Mouse (Mus musculus): Measurements from ENCODE around the gene Gm21083. TPM values are rescaled to one million over a fixed set of nuclear protein-coding genes. Genes with fewer than 3 reads are reported as not detected.
"Not testable (repeated sequence)": the region's sequence is repeated elsewhere in the genome, so short reads cannot be mapped to it uniquely, and the experiment has no call there.

Gene Gm21083
- total RNA-seq (2015; ENCODE audit: low replicate concordance) = not detected in 2 replicates
- total RNA-seq (2017; ENCODE audit: low replicate concordance) = not detected in 2 replicates

GRCm38 (mm10) chr5:15577033-15577432 is at the start of gene Gm21083:
Gm21083 (plus strand) TSS chr5:15577333.
- not testable (repeated sequence) for ATAC-seq (replicated peaks; ENCODE audit: low FRiP score, poor library complexity, severe bottlenecking)

GRCm38 (mm10) chr5:15529122-15529521 is 48.0 kb upstream of the Gm21083 start, which contains the start of gene Gm21190:
Gm21190 (minus strand) TSS chr5:15529222.
- ATAC-seq (replicated peaks; ENCODE audit: low FRiP score, poor library complexity, severe bottlenecking) = not testable (repeated sequence)

GRCm38 (mm10) chr5:15548642-15549041 is 28.5 kb upstream of the Gm21083 start:
- not testable (repeated sequence) for ATAC-seq (replicated peaks; ENCODE audit: low FRiP score, poor library complexity, severe bottlenecking)

- not testable (repeated sequence) for ATAC-seq (replicated peaks; ENCODE audit: low FRiP score, poor library complexity, severe bottlenecking)
Observed at GRCm38 (mm10) chr5:15549134-15549533, 28.0 kb upstream of the Gm21083 start.

GRCm38 (mm10) chr5:15549606-15550005 is 27.5 kb upstream of the Gm21083 start:
- ATAC-seq (replicated peaks; ENCODE audit: low FRiP score, poor library complexity, severe bottlenecking) = not testable (repeated sequence)

GRCm38 (mm10) chr5:15558654-15559053 is 18.5 kb upstream of the Gm21083 start:
- ATAC-seq (replicated peaks; ENCODE audit: low FRiP score, poor library complexity, severe bottlenecking) = not testable (repeated sequence)

- ATAC-seq (replicated peaks; ENCODE audit: low FRiP score, poor library complexity, severe bottlenecking) = not testable (repeated sequence)
Observed at GRCm38 (mm10) chr5:15561425-15562264, 15.5 kb upstream of the Gm21083 start.

GRCm38 (mm10) chr5:15573735-15574134 is 3.4 kb upstream of the Gm21083 start:
- not testable (repeated sequence) for ATAC-seq (replicated peaks; ENCODE audit: low FRiP score, poor library complexity, severe bottlenecking)

GRCm38 (mm10) chr5:15586351-15586750 is 9.2 kb downstream of the Gm21083 start:
- ATAC-seq (replicated peaks; ENCODE audit: low FRiP score, poor library complexity, severe bottlenecking) = not testable (repeated sequence)

GRCm38 (mm10) chr5:15588291-15588690 is 11.2 kb downstream of the Gm21083 start:
- ATAC-seq (replicated peaks; ENCODE audit: low FRiP score, poor library complexity, severe bottlenecking) = not testable (repeated sequence)

GRCm38 (mm10) chr5:15590635-15591034 is 13.5 kb downstream of the Gm21083 start:
- ATAC-seq (replicated peaks; ENCODE audit: low FRiP score, poor library complexity, severe bottlenecking) = not testable (repeated sequence)

GRCm38 (mm10) chr5:15591577-15591976 is 14.4 kb downstream of the Gm21083 start:
- ATAC-seq (replicated peaks; ENCODE audit: low FRiP score, poor library complexity, severe bottlenecking) = not testable (repeated sequence)

- not testable (repeated sequence) for ATAC-seq (replicated peaks; ENCODE audit: low FRiP score, poor library complexity, severe bottlenecking)
Observed at GRCm38 (mm10) chr5:15598831-15599230, 21.7 kb downstream of the Gm21083 start.

- not testable (repeated sequence) for ATAC-seq (replicated peaks; ENCODE audit: low FRiP score, poor library complexity, severe bottlenecking)
Observed at GRCm38 (mm10) chr5:15600342-15600741, 23.2 kb downstream of the Gm21083 start.

GRCm38 (mm10) chr5:15601481-15601880 is 24.3 kb downstream of the Gm21083 start:
- ATAC-seq (replicated peaks; ENCODE audit: low FRiP score, poor library complexity, severe bottlenecking) = not testable (repeated sequence)

GRCm38 (mm10) chr5:15601960-15602359 is 24.8 kb downstream of the Gm21083 start:
- ATAC-seq (replicated peaks; ENCODE audit: low FRiP score, poor library complexity, severe bottlenecking) = not testable (repeated sequence)

GRCm38 (mm10) chr5:15602424-15602947 is 25.4 kb downstream of the Gm21083 start:
- ATAC-seq (replicated peaks; ENCODE audit: low FRiP score, poor library complexity, severe bottlenecking) = not testable (repeated sequence)

GRCm38 (mm10) chr5:15603008-15603407 is 25.9 kb downstream of the Gm21083 start:
- not testable (repeated sequence) for ATAC-seq (replicated peaks; ENCODE audit: low FRiP score, poor library complexity, severe bottlenecking)

- not testable (repeated sequence) for ATAC-seq (replicated peaks; ENCODE audit: low FRiP score, poor library complexity, severe bottlenecking)
Observed at GRCm38 (mm10) chr5:15603585-15603984, 26.5 kb downstream of the Gm21083 start.

GRCm38 (mm10) chr5:15606677-15607076 is 29.5 kb downstream of the Gm21083 start:
- not testable (repeated sequence) for ATAC-seq (replicated peaks; ENCODE audit: low FRiP score, poor library complexity, severe bottlenecking)

GRCm38 (mm10) chr5:15610695-15611094 is 33.6 kb downstream of the Gm21083 start:
- ATAC-seq (replicated peaks; ENCODE audit: low FRiP score, poor library complexity, severe bottlenecking) = not testable (repeated sequence)
